Mouse (Mus musculus) cerebellum, adult (tissue): Measurements from ENCODE around the gene Gstm7.
"Not testable (repeated sequence)": the region's sequence is repeated elsewhere in the genome, so short reads cannot be mapped to it uniquely, and the experiment has no call there.

Experiments used
- ATAC-seq: cut with Nextera tagmentation; 2 replicates; pipeline ENCODE4 v1.9.2; 2017; ENCODE audit warnings: mild to moderate bottlenecking, moderate library complexity, mixed read lengths; ENCODE audit not compliant: insufficient number of reproducible peaks, low FRiP score, low TSS enrichment

Gstm7 gene

DNA sequence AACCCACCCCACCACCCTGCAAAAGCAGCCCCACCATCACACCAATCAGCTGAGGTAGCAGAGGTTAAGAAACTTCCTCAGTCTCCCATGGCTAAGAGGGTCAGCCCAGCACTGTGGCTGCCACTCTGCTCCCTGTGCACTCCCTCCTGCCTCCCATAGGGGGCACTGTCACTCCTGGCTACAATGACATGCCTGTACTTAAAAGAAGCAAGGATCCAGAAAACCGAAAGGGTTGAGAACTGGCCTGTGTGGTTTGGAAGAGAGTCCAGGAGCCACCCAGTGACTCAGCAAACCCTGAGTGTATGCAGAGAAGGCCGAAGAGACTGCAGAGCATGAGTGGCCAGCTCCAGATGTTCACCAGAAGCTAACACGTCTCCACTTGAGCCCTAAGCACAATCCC is 7.8 kb upstream of the Gstm7 start:
- 0 out of 2 replicates have a peak, but pooled peaks have one; percentile 45 for ATAC-seq

DNA sequence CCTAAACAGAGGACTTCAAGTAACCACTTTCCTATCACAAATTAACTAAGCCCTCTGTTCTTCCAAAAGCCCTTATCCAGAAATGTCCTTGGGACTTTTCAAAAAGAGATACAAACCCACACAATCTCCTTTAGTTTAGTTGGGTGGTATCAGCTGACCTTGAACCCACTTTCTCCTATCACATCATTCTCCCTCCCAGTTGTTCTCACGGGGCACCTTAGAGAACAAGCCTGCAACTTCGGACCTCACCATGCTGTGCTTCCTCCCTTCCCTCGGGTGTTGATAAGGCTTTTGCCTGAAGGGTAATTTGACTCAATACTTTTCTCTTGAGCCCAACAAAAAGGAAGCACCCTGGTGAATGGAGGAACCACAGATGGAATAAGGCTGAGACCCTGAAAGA is 4.3 kb upstream of the Gstm7 start:
- ATAC-seq, result no peak

DNA sequence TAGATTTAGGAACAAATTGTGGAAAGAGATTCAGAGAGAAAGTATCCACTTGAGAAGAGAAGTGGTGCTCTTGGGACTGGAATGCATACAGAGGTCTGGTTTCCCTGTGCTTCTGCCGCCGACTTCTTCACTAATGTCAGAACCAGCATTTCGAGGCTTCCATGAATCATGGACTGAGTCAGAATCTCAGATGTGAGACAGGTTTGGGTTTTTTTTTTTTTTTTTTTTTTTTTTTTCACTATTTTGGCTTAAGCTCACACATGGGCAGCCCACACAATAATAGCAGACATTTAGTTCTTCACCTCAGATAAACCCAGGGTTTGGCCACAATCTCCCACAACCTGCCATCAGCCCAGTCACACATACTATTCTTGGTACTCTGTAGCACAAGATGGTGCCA is 3.7 kb upstream of the Gstm7 start:
- no peak for ATAC-seq

DNA sequence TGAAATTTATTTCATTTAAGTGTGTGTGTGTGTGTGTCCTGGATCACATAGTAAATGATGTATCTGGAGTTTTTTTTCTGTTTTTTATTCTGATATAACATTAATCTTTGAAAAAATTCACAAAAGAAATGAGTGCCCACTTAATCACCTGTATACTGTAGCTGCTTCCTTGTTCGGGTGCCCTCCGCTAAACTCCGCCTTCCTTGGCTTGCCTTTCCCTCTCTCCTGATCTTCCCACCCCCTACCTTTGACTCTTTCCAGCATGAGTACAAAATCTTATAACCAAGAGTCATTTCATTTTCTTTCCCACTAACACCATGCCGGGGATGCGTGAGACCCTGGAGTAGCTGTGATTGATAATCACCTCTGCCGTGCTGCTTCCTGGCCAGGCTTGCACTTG is 511 bp upstream of the Gstm7 start:
- no peak for ATAC-seq

DNA sequence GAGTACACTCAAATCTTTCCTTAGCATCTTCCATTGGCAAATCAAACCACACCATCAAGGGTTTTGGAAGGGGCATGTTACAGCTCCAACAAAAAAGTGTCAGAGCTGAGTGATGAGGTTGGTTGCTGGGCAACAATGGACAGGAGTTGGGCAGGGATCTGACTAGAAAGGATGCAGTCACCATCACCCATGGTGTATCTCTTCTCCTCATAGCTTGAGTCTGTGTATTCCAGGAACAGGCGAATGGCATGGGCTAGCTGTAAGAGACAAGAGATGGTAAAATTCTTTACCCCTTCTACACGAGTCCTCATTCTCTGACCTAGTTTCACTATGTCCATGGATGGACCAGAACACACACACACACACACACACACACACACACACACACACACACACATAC is 483 bp downstream of the Gstm7 start:
- ATAC-seq, result no peak

DNA sequence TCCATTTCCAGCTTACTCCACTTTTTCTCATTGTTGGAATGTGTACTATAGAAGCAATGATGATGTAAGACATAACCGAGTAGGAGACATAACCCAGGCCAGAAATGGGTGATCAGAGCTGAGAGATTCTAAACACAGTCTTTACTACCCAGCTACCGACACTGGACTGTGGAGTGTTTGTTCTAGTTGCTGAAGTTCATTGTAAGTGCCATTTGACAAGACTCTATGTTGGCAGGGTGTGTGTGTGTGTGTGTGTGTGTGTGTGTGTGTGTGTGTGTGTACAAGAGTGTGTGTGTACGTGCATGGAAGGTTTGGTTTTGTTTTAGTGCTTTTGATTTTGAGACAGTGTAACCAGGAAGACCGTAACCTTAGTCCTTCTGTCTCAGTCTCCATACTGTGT is 1.9 kb downstream of the Gstm7 start:
- no peak for ATAC-seq

DNA sequence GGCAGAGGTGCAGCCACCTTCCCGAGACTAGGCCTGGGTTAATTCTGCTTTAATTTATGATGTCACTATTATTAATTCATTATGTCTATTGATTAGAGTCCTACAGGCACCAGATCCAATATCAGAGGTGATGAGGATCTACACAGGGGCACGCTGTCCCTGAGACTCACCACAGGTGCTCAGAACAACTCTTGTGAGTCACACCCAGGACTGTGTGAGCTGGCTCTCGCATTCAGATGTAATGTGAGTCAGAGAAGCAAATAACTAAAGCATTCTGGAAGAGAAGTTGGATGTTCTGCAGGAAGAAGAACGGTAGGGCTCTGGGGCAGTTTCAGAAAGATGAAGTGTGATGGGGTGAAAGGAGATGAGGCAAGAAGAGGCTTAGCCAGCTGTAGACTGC is 2.4 kb downstream of the Gstm7 start:
- ATAC-seq, result no peak

DNA sequence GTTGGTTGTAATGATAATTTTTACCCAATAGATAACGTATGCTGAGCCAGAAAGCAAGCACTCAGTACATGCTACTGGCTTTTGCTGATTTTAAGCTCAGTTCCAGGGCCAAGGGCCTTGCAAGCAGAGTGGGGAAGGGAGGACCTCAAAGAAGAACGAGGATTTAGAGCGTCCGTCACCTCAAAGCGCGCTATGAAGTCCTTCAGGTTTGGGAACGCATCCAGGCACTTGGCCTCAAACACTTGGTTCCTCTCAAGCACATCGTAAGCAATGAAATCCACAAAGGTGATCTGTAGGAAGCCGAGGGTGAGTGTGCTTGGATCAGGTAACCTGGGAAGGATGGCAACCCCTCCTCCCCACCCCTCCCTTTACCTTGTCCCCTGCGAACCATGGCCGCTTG is 2.9 kb downstream of the Gstm7 start:
- no peak for ATAC-seq

DNA sequence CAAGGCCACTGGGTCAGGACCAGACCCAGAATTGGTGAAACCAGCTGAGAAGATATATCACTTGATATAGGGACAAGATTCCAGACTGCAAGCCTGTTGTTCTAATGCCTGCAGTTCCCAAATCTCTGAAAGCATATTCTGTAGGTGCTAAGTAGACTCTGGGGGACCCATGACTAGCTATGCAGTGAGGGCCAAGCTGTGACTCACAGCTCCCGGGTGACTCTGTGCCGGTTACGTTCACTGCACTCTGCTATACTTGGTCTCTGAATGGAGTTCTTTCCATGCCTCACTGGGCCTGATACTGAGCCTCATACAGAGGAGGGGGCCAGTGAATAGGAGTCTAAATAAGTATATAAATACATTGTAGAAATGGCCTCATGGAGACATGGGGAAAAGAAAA is 3.8 kb downstream of the Gstm7 start:
- no peak for ATAC-seq

DNA sequence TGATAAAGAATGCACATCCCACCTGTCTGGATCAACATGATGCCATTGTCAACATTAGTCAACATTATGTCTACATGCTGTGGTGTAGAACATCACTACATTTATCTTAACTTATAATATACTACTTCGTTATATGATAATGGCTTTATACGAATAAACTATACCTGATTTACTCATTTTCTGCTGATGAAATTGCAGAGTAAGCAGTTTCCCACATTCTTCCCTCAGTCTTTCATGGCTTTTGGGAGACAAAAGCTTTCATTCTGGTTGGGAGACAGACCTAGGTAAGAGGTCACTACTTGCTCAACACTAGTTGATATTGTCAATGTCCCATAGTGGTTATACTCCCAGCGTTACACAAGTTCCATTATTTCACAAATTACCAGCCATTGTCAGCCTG is 6.3 kb downstream of the Gstm7 start:
- ATAC-seq, result no peak

DNA sequence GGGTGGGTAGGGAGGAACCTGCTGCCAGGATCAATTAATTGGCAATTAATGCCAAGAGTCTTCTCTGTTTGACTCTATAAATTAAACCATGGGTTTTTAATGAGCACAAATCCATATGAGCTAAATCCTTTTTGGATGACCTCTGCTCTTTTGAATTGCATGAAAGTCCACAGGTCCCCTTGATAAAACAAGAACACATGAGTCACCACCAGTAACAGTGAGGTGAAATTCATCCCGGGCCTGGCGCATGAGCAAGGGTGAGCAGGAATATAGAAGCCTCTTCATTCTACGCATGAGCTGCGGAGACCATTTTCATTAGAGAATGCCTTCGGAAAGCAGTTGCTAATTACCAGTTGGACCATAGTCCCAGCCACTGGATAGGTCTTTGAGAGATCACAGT is 11.3 kb downstream of the Gstm7 start:
- no peak for ATAC-seq

DNA sequence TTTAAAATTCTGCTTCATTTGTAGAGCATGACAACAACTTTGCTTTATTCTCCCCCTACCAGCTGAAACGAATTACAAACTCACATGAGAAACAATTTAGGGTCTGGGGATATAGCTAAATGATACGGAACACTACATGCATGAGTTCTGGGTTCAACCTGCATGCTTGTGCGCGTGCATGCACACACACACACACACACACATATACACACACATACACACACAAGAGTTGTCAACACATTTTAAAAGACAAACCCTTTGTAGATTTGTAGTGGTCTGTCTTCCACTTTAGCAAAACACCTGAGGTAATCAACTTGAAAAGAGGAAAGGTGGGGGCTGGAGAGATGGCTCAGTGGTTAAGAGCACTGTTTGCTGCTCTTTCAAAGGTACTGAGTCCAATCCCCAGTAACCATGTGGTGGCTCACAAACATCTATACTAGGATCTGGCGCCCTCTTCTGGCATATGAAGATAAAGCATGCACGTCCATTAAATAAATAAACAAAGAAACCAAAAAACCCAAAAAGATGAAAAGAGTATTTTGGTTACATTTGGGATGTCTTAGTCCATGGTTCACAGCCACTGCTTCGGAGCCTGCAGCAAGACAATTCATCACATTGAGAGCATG is 13.7 kb downstream of the Gstm7 start:
- peak; percentile 45 for ATAC-seq

DNA sequence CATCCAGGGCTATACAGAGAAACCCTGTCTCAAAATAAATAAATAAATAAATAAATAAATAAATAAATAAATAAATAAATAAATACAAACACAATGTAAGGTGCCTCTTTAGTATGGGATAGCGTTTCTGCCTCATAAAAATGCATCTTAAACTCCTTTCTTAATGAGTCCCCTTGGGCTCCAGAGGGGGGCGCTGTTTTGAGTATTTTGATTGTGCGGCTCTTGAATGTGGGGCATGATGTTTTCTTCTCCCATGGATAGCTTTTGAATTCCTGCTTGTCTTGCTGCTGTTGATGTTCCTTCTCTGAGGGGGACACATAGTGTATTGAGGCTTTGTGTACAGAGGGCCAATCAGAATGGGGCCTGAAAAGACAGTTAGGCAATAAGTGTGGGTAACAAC is 14.5 kb downstream of the Gstm7 start:
- ATAC-seq, result no peak

DNA sequence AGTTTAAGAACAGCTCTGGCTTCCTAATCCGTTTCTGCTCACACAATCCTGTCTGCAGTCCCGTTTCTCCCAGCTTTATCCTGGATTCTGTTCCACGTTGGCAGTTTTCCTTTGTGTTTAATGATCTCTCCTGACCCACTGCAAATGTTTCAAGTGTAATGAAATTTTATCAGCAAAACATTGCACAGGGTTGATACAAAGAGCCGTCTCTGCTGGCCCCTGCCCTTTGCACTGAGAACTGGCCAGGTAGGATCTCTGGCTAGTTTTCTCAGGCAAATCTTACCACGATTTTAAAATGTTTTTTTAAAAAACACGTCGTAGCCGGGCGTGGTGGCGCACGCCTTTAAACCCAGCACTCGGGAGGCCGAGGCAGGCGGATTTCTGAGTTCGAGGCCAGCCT is 14.9 kb downstream of the Gstm7 start:
- ATAC-seq, result no peak

DNA sequence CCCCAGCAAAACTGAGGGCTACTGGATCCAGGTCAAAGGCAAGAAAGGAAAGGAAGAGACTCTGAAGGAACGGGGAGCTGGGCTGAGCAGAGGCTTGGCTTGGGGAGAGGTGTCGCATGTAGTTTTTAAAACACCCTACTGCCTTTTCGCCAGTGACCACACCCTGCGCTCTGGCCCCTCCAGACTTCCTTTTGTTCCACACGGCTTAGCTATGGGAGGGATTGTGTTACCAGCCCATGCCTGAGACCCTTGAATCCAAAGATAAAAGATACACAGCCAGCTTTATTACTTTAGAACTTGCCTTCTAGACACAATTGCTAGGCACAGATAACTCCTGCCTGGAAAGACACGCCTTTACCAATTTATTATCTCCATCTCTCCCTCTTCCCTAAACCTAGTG is 25.7 kb downstream of the Gstm7 start:
- no peak for ATAC-seq

DNA sequence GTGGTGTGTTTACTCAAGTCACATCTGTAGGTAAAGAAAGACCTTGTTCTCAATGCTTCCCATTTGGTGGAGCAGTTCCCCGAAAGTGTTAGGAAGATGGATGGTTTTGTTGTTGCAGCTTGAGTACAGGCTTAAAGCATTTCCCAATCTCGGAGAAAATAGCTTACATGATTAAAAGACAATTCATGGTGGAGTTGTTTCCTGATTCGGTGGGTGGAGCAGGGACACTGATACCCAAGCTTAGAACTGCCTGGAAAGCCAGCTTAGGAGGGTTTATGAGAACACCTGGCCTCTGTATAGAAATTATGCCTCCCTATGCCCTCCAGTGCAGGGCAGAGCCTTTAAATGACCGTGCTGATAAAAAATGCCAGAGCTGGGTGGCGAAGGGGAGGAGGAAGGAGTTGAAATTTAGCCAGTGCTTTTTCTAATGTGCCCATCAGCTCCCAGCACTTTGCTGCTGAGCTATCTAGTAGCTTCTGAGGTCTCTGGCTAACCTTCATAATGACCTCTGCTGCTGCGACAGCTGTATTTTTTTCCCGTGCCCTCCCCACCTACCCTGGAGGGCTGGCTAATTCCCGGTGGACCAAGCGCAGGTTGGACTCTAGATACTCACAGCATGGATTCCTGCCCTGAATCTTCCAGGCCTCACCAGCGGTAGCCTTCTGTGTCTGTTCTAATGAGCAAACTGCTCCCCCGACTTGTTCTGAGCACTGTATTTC is 30.5 kb downstream of the Gstm7 start:
- no peak for ATAC-seq

DNA sequence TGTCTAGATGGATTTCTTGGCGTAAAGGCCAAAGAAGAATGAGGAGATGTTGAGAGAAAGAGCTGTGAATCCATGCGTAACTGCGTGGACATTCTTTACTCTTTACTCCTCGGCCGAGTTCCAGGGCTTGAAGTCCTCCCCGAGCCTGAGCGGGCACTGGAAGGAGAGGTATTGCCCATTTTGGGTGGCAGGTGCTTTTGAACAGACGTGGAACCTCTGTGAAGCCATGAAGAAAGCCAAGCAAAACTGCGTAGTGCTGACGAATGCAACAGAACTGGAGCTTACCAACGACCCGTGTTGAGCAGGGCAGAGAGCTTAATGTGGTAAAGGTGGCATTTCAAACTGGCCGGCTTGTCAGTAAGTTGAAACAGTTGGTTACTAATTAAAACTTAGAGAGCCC is 32.9 kb downstream of the Gstm7 start:
- no peak for ATAC-seq

DNA sequence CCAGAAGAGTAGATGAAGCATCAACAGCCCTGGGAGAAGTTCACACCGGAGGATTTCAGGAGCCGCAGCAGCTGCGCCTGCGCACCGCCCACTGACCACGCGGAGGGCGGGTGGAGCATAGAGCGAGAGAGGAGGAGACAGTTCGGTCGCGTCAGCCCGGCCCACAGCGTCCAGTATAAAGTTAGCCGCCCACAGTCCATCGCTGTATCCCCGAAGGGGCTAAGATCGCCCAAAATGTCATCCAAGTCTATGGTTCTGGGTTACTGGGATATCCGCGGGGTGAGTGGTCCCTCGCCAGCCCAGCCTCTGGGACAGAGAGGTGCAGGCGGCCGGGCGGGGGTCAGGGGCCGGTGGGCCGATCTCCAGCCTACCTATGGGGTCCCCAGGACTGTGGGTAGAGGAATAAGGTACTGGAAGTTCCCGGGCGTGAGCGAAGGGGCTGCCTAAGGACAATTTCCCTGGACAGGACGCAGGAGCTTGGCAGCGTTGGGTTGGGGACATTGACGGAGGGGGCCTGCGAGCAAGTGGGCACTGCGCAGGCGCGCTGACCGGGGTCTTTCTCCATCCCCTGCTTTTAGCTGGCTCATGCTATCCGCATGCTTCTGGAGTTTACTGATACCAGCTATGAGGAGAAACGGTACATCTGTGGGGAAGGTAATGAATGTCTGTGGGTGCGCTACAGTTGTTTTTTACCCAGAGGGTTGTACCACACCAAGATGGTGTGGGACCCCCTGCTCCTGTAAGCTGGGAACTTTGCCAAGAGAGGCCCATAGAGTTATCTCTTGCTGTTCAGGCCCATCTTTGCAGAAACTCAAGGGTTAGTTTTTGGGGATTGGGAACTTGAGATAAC is 35.7 kb downstream of the Gstm7 start, which contains the start of gene Gstm5:
TSS of gene Gstm5 (plus strand) at position 102 of the 850 bp plus-strand sequence.
- peak; percentile 95 for ATAC-seq

DNA sequence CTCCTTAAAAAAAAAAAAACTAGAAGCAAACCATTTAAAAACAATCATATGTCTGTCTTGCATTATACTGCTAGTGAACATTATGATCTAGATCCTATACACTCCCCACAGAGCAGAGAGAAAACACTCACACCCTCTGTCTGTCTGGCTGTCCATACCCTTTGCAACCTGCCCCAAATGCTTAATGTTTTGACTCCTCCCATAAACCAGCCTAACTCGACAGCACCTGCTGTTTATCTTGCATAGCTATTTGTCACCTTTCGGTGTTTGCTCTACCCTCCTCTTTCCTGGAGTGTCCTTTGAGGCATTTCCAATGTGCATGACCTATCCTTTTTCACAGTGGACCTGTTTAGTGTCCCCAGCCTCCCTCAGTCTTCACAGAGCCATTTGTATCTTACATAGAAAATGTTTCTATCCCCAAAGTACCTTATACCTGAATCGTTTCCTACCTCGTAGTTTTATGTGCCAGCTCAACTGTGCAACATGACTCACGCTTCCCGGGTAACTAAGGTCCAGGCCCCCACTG is 36.4 kb downstream of the Gstm7 start:
- ATAC-seq, result no peak

DNA sequence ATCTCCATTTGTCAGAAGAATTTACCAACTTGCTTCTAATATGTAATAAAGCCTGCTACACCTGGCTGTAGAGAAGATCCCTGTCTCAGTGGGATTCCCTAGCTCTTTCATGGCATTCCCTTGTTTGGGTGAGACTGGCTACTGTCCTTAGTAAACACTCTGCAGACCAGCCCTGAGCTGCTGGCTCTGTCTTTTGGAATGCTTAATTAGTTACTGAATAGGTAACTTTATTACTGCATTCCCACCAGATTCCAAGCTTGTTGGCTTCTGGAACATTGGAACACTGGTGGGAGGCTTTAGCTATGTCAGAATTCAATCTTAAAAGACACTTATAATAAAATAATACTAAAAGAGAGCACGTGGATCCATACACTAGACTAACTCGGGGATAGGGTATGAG is 42.4 kb downstream of the Gstm7 start:
- not testable (repeated sequence) for ATAC-seq
